Mouse (Mus musculus): ENCODE measurements at regions not wholly inside any gene's neighbourhood (a gene's known extent, or its start where the extent isn't known, plus 50 kb on each side); places are given as distances from the start of the nearest gene placed in this dataset.
A peak's percentile ranks its signal among the peaks of the same experiment; 100 is the strongest.

DNA sequence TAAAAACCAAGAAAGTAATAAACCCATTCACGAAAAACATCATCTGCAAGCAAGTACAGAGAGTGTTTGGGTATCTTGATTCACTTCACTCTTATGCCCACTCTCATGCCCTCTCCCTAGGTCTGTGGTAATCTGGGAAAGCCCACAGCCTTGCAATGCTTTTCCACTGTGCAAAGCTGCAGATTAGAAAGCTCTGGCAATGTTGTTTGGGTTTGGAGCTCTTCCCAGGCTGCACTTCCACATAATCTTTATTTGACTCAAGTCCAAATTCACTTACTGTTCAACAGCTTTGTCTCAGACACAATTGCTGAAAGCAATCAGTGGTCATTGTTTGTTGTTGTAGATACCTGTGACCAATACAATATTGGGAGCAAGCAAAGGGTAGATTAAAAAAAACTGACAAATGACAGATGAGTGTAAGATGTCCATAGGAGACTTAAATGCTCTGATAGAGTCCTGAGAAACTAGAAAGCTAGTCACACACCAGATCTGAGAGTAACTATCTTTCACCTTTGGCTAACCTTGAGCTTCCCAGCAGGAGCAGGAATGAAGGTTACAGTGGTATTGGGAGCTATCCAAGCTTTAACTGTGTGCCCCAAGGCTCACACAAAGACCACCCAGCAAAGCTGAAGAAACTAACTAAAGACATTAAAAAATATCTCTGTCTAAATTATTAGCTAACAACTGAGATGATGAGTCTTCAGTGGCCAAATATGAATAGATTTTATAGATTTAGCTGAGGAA lies 325.7 kb upstream of the Klf12 start:
- DNase-seq (ENCODE audit: low spot score in 2 of 2): no peak

DNA sequence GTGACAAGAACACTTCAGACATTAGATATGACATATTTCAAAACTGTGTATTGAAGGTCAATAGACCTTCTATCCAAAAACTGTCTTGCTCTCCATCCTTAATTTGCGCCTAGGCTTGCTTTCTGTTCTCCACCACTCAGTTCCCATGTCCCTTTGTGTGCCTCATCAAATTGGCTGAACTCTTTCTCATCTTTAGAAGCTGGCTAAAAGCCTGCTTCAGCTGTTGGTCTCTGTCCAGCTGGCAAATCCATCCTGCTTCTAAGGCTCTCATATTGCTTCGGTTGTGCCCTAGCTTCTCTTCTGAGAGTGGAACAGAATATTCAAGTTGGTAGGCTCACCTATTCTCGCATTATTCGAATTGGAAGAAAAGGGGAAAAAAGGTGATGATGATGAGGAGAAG lies 322.6 kb upstream of the Klf12 start:
- DNase-seq (ENCODE audit: low spot score in 2 of 2): peak in 1 of 2 experiments; percentile 14

DNA sequence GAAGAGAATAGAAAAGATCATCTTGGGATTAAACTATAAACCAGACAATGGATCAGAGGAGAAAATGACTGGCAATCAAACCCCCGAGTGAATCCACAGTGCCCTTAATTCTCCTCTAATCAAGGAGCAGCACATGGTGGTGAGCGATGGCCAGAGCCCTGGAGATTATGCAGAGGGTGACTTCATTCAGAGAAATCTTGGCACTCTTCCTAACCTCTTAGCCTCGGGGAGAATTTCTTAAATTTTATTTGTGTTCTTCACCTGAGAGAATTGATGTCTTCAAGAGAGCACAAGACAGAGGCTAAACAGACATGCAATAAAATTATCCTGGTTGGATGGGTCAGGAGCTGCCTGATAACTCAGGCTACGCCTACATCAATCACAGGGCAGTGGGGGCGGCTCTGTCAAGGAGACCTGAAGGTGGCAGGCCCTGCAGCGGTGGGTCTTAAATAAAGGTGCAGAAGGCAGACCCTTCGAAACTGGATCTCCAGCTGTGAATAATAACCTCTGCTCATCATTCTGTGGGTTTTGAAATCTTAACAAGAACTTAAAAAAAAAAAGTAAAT lies 316.5 kb upstream of the Klf12 start:
- DNase-seq (ENCODE audit: low spot score in 2 of 2): no peak

GRCm38 (mm10) chr14:100570026-100570425 lies 285.5 kb upstream of the Klf12 start:
- no peak for DNase-seq (ENCODE audit: low spot score in 2 of 2)

GRCm38 (mm10) chr14:100561884-100562283 lies 277.4 kb upstream of the Klf12 start:
- DNase-seq (ENCODE audit: low spot score in 2 of 2): no peak

DNA sequence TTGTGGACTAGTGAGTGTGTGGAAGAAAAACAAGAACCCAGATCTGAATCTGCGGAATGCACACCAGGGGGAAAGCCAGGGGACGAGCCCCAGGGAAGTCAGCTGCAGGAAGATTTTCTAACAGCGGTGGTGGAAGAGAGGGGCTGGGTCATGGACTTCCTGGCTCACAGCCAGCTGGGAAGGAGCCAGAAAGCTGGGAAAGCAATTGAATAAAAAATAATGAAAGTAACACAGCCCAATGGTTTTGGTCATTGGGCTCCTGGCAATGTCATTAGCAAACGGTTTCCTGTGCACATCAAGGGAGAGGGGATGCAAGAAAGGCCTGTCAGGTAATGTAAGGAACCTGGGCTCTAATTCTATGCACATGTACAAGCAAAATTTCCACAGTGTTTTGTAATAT lies 273.9 kb upstream of the Klf12 start:
- DNase-seq (ENCODE audit: low spot score in 2 of 2): peak; percentile 5 to 25

GRCm38 (mm10) chr14:100552466-100552865 lies 268.0 kb upstream of the Klf12 start:
- no peak for DNase-seq (ENCODE audit: low spot score in 2 of 2)

GRCm38 (mm10) chr14:100550266-100550665 lies 265.8 kb upstream of the Klf12 start:
- DNase-seq (ENCODE audit: low spot score in 2 of 2): no peak

DNA sequence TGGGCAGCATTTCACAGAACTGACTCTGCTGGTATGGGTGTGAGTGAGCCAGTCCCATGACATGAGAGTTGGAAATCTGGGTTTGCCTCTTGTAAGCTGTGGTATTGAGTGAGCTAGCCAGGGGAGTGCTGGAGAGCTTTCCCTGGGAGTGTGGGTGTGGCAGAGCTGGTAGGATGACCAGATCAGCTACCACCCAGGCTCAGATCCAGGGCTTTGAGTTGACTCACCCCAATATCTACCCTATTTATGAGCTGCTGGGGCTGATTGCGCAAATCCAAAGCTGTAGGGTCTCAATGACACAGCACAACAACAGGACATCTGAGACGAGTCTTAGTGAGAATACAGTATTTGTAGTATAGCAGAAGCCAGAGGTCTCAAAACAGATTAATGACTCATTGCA lies 245.7 kb upstream of the Klf12 start:
- no peak for DNase-seq (ENCODE audit: low spot score in 2 of 2)

DNA sequence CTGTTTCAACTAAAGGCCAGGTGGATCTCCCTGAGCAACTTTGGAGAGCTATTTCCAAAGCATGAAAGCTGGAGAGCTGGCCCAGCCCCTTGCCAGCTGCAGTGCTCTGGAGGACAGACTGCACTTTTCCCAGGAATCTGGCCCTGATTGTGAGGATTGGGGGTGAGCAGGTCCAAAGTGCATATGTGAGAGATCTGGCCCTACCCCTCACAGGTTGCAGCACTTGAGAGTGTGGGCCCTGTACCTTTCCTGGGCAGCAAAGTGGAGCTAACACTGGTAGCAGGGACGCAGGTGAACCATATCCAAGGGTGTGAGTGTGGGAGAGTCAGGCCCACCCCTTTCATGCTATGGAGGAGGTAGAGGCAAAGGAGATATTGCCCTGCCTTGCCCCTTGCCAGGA lies 245.3 kb upstream of the Klf12 start:
- DNase-seq (ENCODE audit: low spot score in 2 of 2): no peak

DNA sequence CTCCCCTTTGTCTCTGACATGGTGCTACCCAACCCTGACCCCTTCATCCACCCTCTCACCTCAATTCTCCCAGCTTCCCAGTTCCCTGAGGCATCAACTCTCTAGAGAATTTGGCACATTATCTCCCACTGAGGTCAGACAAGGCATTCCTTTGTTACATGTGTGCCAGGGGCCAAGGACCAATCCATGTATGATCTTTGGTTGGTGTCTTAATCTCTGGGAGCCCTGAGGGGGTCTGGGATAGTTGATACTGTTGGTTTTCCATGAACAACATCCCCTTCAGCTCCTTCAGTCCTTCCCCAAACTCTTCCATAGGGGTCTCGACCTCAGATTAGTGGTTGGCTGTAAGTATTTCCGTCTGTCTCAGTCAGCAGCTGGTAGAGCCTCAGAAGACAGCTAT lies 224.9 kb upstream of the Klf12 start:
- DNase-seq (ENCODE audit: low spot score in 2 of 2): no peak

- no peak for DNase-seq (ENCODE audit: low spot score in 2 of 2)
Measured at GRCm38 (mm10) chr14:100508087-100508486, 223.6 kb upstream of the Klf12 start.

DNA sequence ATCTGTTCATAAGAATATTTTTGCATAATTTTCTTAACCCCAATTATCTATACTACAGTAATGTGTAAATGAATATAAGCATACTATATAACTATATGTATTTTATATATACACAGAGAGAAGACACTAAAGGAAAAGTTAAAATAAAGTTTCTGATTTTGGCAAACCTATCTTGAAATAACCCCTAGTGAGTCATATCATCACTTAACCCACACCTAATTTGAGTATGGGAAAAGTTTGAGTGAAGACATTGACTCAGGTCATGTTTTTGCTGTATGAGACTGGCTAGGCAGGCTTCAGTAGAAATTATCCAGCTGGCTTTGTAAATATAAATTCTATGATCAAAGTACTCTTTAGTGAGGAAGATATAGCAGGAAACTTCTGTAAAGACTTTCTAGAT lies 223.1 kb upstream of the Klf12 start:
- DNase-seq (ENCODE audit: low spot score in 2 of 2): no peak

GRCm38 (mm10) chr14:100488837-100489236 lies 204.4 kb upstream of the Klf12 start:
- DNase-seq (ENCODE audit: low spot score in 2 of 2): no peak

- no peak for DNase-seq (ENCODE audit: low spot score in 2 of 2)
Measured at GRCm38 (mm10) chr14:100485489-100485888, 201.0 kb upstream of the Klf12 start.

DNA sequence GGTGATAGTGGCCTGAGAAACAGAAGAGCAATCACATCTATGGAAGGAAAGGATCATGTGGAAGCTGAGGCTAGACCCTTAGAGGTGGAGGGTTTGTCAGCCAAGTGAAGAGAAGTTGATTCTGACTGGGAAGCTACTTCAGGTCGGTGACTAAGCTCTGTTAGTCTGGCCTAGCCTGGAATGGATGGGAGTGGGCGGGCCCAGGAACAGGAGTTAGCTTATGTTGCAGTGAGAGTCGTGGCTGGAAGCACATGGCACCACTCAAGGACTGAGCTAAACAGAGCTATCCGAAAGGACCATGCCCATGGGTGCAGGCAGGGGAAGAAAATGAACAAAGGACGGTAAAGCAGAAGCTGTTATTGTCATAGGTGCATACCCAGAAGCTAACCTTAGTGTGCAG lies 199.6 kb upstream of the Klf12 start:
- DNase-seq (ENCODE audit: low spot score in 2 of 2): no peak

- peak; percentile 33 for DNase-seq (ENCODE audit: low spot score in 2 of 2)
Measured at GRCm38 (mm10) chr14:100477595-100478380, 193.3 kb upstream of the Klf12 start.

DNA sequence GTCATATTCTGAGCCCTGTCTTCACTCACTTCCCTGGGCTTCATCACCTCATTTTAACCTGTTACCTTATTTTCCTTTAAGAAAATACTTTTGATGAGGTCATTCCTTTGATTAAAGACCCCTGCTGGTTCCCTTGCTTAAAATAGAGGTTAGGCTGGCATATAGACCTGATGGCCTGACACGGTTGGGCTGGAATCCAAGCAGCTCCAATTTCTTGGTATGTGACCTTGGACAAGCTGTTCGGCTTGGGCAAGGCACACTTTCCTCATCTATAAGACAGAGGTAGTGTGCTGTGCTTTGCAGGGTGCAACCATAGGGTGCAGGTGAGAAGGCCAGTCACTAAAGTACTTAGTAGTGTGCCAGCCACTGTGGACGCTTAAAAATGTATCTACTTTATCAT lies 183.8 kb upstream of the Klf12 start:
- DNase-seq (ENCODE audit: low spot score in 2 of 2): no peak

- DNase-seq (ENCODE audit: low spot score in 2 of 2): no peak
Measured at GRCm38 (mm10) chr14:100462321-100462720, 177.8 kb upstream of the Klf12 start.

DNA sequence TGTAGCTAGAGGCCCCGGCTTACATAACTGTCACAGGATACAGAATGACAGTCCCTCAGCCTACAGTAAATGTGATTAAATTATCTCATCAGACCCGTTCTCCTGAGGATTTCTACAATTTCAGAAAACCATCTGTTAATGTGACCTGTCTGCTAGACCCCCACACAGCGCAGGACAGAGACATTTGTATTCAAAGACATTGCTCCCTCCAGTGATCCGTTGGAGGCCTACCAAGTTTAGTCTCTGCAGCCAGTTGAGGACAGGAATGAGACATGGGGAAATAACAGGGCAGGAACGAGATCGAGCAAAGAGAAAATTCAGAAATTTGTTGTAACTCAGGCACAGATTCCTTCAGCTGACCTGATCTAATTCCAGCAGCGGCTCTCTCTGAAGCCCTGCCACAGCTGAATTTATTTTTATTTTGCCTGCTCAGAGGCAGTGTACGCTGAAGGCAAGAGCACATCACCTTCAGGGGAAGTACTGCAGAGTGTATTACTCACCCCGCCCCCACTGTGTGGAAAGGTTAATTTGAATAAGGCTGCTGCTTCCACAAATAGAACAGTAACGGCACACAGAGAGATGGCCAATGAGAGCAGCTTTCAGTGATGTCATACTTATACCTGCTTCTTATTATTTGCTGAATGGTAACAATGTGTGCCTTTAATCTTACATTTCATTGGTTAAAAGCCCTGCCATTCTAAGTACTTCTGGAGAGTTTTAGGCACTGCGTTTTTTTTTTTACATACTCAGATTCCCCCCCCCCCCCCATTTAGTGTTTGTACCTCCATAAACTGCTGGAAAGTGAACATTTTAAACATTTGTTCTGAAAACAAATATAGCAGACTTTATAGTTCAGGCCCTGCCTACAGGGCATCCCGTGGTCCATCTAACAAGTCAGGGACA lies 176.9 kb upstream of the Klf12 start:
- DNase-seq (ENCODE audit: low spot score in 2 of 2): peak; percentile 74 to 83

GRCm38 (mm10) chr14:100459601-100460290 lies 175.3 kb upstream of the Klf12 start:
- no peak for DNase-seq (ENCODE audit: low spot score in 2 of 2)

All from frontal cortex, postnatal 10 days (tissue).